Mouse (Mus musculus): Measurements from ENCODE around the gene Opn1sw. TPM values are rescaled to one million over a fixed set of nuclear protein-coding genes. Genes with fewer than 3 reads are reported as not detected.

The Opn1sw gene
- under 1 TPM; 0.38 to 0.66 (median 0.66) TPM for polyA plus RNA-seq (2017; shearing (Covaris generic))

GRCm38 (mm10) chr6:29388052-29388518 lies at the start of gene Opn1sw:
Gene Opn1sw, minus strand, starts transcription at chr6:29388468.
- no peak for ATAC-seq

- ATAC-seq: no peak
These were observed 48.2 kb upstream of the Opn1sw start for GRCm38 (mm10) chr6:29436461-29436934.

GRCm38 (mm10) chr6:29435940-29436451 lies 47.7 kb upstream of the Opn1sw start:
- no peak for ATAC-seq

- no peak for ATAC-seq
These were observed 46.8 kb upstream of the Opn1sw start for GRCm38 (mm10) chr6:29434911-29435691.

GRCm38 (mm10) chr6:29433804-29434795 lies 45.8 kb upstream of the Opn1sw start:
- ATAC-seq: no peak

- ATAC-seq: no peak
These were observed 45.0 kb upstream of the Opn1sw start, which contains the start of gene Flnc for GRCm38 (mm10) chr6:29433038-29433803. Gene Flnc, plus strand, starts transcription at chr6:29433256.

- ATAC-seq: no peak
These were observed 44.4 kb upstream of the Opn1sw start for GRCm38 (mm10) chr6:29432676-29433037.

- no peak for ATAC-seq
These were observed 43.9 kb upstream of the Opn1sw start for GRCm38 (mm10) chr6:29432156-29432555.

GRCm38 (mm10) chr6:29431473-29431872 lies 43.2 kb upstream of the Opn1sw start:
- ATAC-seq: no peak

GRCm38 (mm10) chr6:29430681-29431420 lies 42.6 kb upstream of the Opn1sw start:
- ATAC-seq: no peak

GRCm38 (mm10) chr6:29428171-29428570 lies 39.9 kb upstream of the Opn1sw start:
- ATAC-seq: no peak

- ATAC-seq: no peak
These were observed 38.1 kb upstream of the Opn1sw start for GRCm38 (mm10) chr6:29426331-29426730.

- ATAC-seq: no peak
These were observed 36.9 kb upstream of the Opn1sw start for GRCm38 (mm10) chr6:29425118-29425517.

- no peak for ATAC-seq
These were observed 32.3 kb upstream of the Opn1sw start for GRCm38 (mm10) chr6:29420596-29420995.

GRCm38 (mm10) chr6:29415446-29415845 lies 27.2 kb upstream of the Opn1sw start:
- peak; percentile 87 for ATAC-seq

GRCm38 (mm10) chr6:29406412-29406811 lies 18.1 kb upstream of the Opn1sw start:
- no peak for ATAC-seq

- ATAC-seq: no peak
These were observed 14.6 kb upstream of the Opn1sw start for GRCm38 (mm10) chr6:29402693-29403342.

- no peak for ATAC-seq
These were observed 11.6 kb upstream of the Opn1sw start for GRCm38 (mm10) chr6:29399851-29400250.

GRCm38 (mm10) chr6:29397575-29397974 lies 9.3 kb upstream of the Opn1sw start:
- ATAC-seq: no peak

GRCm38 (mm10) chr6:29396714-29397540 lies 8.7 kb upstream of the Opn1sw start:
- ATAC-seq: peak; percentile 40
